Comparison of ENCODE assay signal across 21 mouse cellular contexts in genomic region chr7:3399937-3400336, GRCm38 (mm10). TPM values are rescaled to one million over a fixed set of nuclear protein-coding genes. Genes with fewer than 3 reads are reported as not detected.
"Had no signal": no experiment of that assay in that cellular context is flagged by ENCODE, and none has a peak within 500 bp of the region (broad histone marks: within the 10 kb centered on the region; RNA-seq: fewer than 3 reads in every experiment).

No protein-coding gene starts in this region.

- H3K4me1 ChIP-seq: liver, embryonic 13.5 days had no signal

- H3K27me3 ChIP-seq: liver, embryonic 13.5 days had no signal

- H3K9me3 ChIP-seq: liver, embryonic 13.5 days had no signal

- H3K4me3 ChIP-seq: layer of hippocampus, adult 2 months; liver, embryonic 13.5 days had no signal

- H3K36me3 ChIP-seq: liver, embryonic 13.5 days had no signal

- H3K27ac ChIP-seq: layer of hippocampus, adult 2 months; liver, embryonic 13.5 days; macrophage; stomach, postnatal 0 days had no signal

- DNase-seq: kidney, adult 9 months; kidney, postnatal 25 days; layer of hippocampus, adult 9-11 months; liver, embryonic 13.5 days; lung, adult 2 months; lung, postnatal 14 days; midbrain, embryonic 14.5 days; right cerebral cortex, adult 18-20 months; right cerebral cortex, postnatal 14 days; right cerebral cortex, postnatal 4 days; thymus, adult 2 months; thymus, postnatal 14 days; thymus, postnatal 4 days had no signal

- H3K9ac ChIP-seq: liver, embryonic 13.5 days had no signal

RNA-seq across cellular contexts. Expression of gene Cacng8, which starts 9.5 kb away (rescaled TPM):
- total RNA-seq: liver, adult 2 months; megakaryocyte-erythroid progenitor cell, adult 5-6 weeks had no signal
- polyA plus RNA-seq: liver, adult 2 months; liver, embryonic 16.5 days; lung, adult 2 months; macrophage had no signal

RNA-seq across cellular contexts. Expression of gene Cacng6, which starts 24.1 kb away (rescaled TPM):
- total RNA-seq: megakaryocyte-erythroid progenitor cell, adult 5-6 weeks; midbrain, postnatal 0 days had no signal
- polyA plus RNA-seq: liver, adult 2 months; macrophage; midbrain, embryonic 11.5 days; midbrain, embryonic 14.5 days had no signal
